21 mouse cellular contexts compared by ENCODE assay signal in genomic region chr15:100808062-100808461, GRCm38 (mm10). TPM values are rescaled to one million over a fixed set of nuclear protein-coding genes. Genes with fewer than 3 reads are reported as not detected.
DNase-seq lines count a peak whose midpoint lies in the region; ATAC-seq and TF ChIP-seq lines count a peak whose summit lies in the region.
"Had no signal": no experiment of that assay in that cellular context is flagged by ENCODE, and none has a peak within 500 bp of the region (broad histone marks: within the 10 kb centered on the region; RNA-seq: fewer than 3 reads in every experiment).

No protein-coding gene starts in this region.

- no peak for TF ChIP-seq EP300 in lung, postnatal 0 days (IDR thresholded peaks at IDR 0.05)
- TF ChIP-seq EP300 in stomach, postnatal 0 days (optimal IDR thresholded peaks at IDR 0.05): no peak

- no peaks in the 10 kb centered on the region for H3K36me3 ChIP-seq in lung, postnatal 0 days (ENCODE audit: insufficient read depth, low read length)
- no peaks in the 10 kb centered on the region for H3K36me3 ChIP-seq in stomach, postnatal 0 days (ENCODE audit: control insufficient read depth, insufficient read depth, low read length)
- H3K36me3 ChIP-seq: heart, embryonic 10.5 days had no signal

- TF ChIP-seq CTCF in lung, postnatal 0 days (IDR thresholded peaks at IDR 0.05): no peak
- TF ChIP-seq CTCF in lung, adult 2 months (IDR thresholded peaks at IDR 0.05; ENCODE audit: insufficient read depth, low read length): no peak
- no peak for TF ChIP-seq CTCF in stomach, postnatal 0 days (IDR thresholded peaks at IDR 0.05; ENCODE audit: low read depth)

- peak; percentile 75 for ATAC-seq in lung, postnatal 0 days
- 0 out of 2 replicates have a peak, but pooled peaks have one; percentile 15 for ATAC-seq in stomach, postnatal 0 days (ENCODE audit: low FRiP score, low TSS enrichment)

- no peaks in the 10 kb centered on the region for H3K27me3 ChIP-seq in lung, postnatal 0 days (replicated peaks; ENCODE audit: insufficient read depth, low read length)
- no peaks in the 10 kb centered on the region for H3K27me3 ChIP-seq in stomach, postnatal 0 days (ENCODE audit: control insufficient read depth, insufficient read depth, low read length)
- H3K27me3 ChIP-seq: hindbrain, embryonic 12.5 days had no signal

- H3K9me3 ChIP-seq in lung, postnatal 0 days (ENCODE audit: low read length): no peaks in the 10 kb centered on the region
- H3K9me3 ChIP-seq in stomach, postnatal 0 days (ENCODE audit: control insufficient read depth, low read length): no peaks in the 10 kb centered on the region
- H3K9me3 ChIP-seq: forebrain, embryonic 12.5 days; heart, embryonic 10.5 days; hindbrain, embryonic 12.5 days; midbrain, embryonic 12.5 days had no signal

- TF ChIP-seq POLR2A in lung, adult 2 months (IDR thresholded peaks at IDR 0.05; ENCODE audit: borderline replicate concordance, extremely low read depth, low read depth, low read length): no peak

- H3K27ac ChIP-seq in lung, postnatal 0 days (ENCODE audit: low read length): peak overlapping the region; percentile 43; the same call in 1 of the 2 replicates
- no peak overlapping the region for H3K27ac ChIP-seq in stomach, postnatal 0 days (replicated peaks)
- H3K27ac ChIP-seq: forebrain, embryonic 12.5 days; heart, embryonic 10.5 days; hindbrain, embryonic 12.5 days; liver, embryonic 14.5 days; macrophage; midbrain, embryonic 12.5 days had no signal

- H3K9ac ChIP-seq in lung, postnatal 0 days (replicated peaks; ENCODE audit: low read depth): no peak overlapping the region
- no peak overlapping the region for H3K9ac ChIP-seq in stomach, postnatal 0 days (ENCODE audit: low read length)
- H3K9ac ChIP-seq: forebrain, embryonic 12.5 days; hindbrain, embryonic 12.5 days; liver, embryonic 14.5 days; midbrain, embryonic 12.5 days had no signal

- peak; percentile 3 for DNase-seq in adrenal gland, adult 8-10 months
- DNase-seq in adrenal gland, postnatal 4 days (ENCODE audit: low spot score in 2 of 2): no peak
- peak; percentile 9 for DNase-seq in kidney, adult 11 months
- DNase-seq in kidney, postnatal 4 days: no peak
- peak; percentile 36 for DNase-seq in lung, postnatal 0 days (ENCODE audit: low spot score)
- no peak for DNase-seq in lung, adult 2 months
- no peak for DNase-seq in stomach, postnatal 0 days (ENCODE audit: low spot score)
- DNase-seq in urinary bladder, adult 2 months (ENCODE audit: low spot score): no peak
- DNase-seq: cerebellum, adult 2 months; cerebellum, postnatal 36 days; gastrocnemius, postnatal 10 days; heart, postnatal 14 days; kidney, postnatal 10 days; left cerebral cortex, postnatal 4 days; right cerebral cortex, postnatal 4 days had no signal

- no peaks in the 10 kb centered on the region; the same call in 1 of the 2 replicates for H3K4me1 ChIP-seq in lung, postnatal 0 days (ENCODE audit: insufficient read depth, low read depth, low read length)
- H3K4me1 ChIP-seq in lung, adult 2 months (ENCODE audit: control insufficient read depth, insufficient read depth, low read length): no peaks in the 10 kb centered on the region
- no peaks in the 10 kb centered on the region for H3K4me1 ChIP-seq in stomach, postnatal 0 days (replicated peaks; ENCODE audit: control insufficient read depth, insufficient read depth)
- H3K4me1 ChIP-seq: forebrain, embryonic 12.5 days; midbrain, embryonic 12.5 days had no signal

- WGBS in lung, postnatal 0 days: 61% methylated on average over 12 of the region's 12 CpGs
- WGBS in lung, adult 2 months: 60% methylated on average over 12 of the region's 12 CpGs
- 73% methylated on average over 12 of the region's 12 CpGs for whole genome bisulfite sequencing in stomach, postnatal 0 days

- H3K4me3 ChIP-seq in lung, postnatal 0 days (ENCODE audit: low read depth, low read length): no peak overlapping the region
- H3K4me3 ChIP-seq in lung, adult 2 months (replicated peaks; ENCODE audit: extremely low read depth, low read depth, low read length): no peak overlapping the region
- H3K4me3 ChIP-seq in stomach, postnatal 0 days (ENCODE audit: low read depth, low read length): no peak overlapping the region
- H3K4me3 ChIP-seq: forebrain, embryonic 12.5 days; heart, embryonic 10.5 days; hindbrain, embryonic 12.5 days; midbrain, embryonic 12.5 days had no signal

- H3K4me2 ChIP-seq in lung, postnatal 0 days (replicated peaks; ENCODE audit: low read depth, low read length): no peak overlapping the region
- no peak overlapping the region for H3K4me2 ChIP-seq in stomach, postnatal 0 days (replicated peaks; ENCODE audit: low read depth)
- H3K4me2 ChIP-seq: forebrain, embryonic 12.5 days; hindbrain, embryonic 12.5 days; midbrain, embryonic 12.5 days had no signal

RNA-seq across cellular contexts. Expression of gene Slc4a8, which starts 46.5 kb away (rescaled TPM):
- total RNA-seq in adrenal gland, adult 8-10 months (2022): 10 to 100 TPM in 3 of 4 experiments, 1 to 10 TPM in 1; 6.2 to 20.5 (median 11.4) TPM
- total RNA-seq in adrenal gland, postnatal 4 days (2021): 10 to 100 TPM; 15.8 to 22.2 TPM
- 3.9 and 5.5 TPM in 2 replicates for polyA plus RNA-seq in lung, postnatal 0 days (2015; fragmentation: Nextera tagmentation; extraction: Ambion mirVana)
- polyA plus RNA-seq in lung, adult 2 months (2012; rRNA removed): 4.3 and 4.4 TPM in 2 replicates
- 2.2 TPM in 2 replicates for polyA plus RNA-seq in stomach, postnatal 0 days (2015; fragmentation: Nextera tagmentation; extraction: Ambion mirVana)
- 5.5 and 5.6 TPM in 2 replicates for polyA plus RNA-seq in urinary bladder, adult 2 months (2012; rRNA removed)

Comparison
In these comparisons a context has a peak if more than half of its experiments do, and no peak if none do; other contexts are left out.
1. DNase-seq: peak in adrenal gland, adult 8-10 months (single experiment), kidney, adult 11 months (single experiment) and lung, postnatal 0 days (single experiment); none in adrenal gland, postnatal 4 days (0 of 2), kidney, postnatal 4 days (0 of 2), lung, adult 2 months (single experiment), stomach, postnatal 0 days (single experiment) and urinary bladder, adult 2 months (single experiment).